Comparison of ENCODE assay signal across 12 mouse cellular contexts in the genomic region with DNA sequence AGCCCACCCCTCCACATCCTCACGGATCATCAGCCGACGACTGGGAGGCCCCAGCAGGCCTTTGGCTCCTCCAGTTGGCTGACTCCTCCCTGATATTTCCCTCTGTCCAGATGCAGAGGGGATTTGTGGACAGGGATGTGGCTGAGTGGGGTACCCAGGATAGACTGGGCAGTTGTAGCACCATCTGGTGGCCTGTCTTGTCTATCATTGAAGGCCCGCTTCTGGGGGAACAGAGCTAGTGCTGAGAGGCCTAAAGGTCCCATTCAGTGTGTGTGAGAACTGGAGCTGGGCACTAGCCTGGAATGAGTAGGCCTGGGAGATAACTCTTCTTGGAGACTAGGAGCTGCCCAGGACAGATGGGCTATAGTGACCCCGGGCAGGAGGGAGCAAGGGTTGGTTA. TPM values are rescaled to one million over a fixed set of nuclear protein-coding genes. Genes with fewer than 3 reads are reported as not detected.
DNase-seq lines count a peak whose midpoint lies in the region; ATAC-seq and TF ChIP-seq lines count a peak whose summit lies in the region.
"Had no signal": no experiment of that assay in that cellular context is flagged by ENCODE, and none has a peak within 500 bp of the region (broad histone marks: within the 10 kb centered on the region; RNA-seq: fewer than 3 reads in every experiment).

No protein-coding gene starts in this region.

- TF ChIP-seq POLR2A in ES-Bruce4 (IDR thresholded peaks at IDR 0.05; ENCODE audit: insufficient read depth, low read length), result no peak

- peak overlapping the region; percentile 93; the same call in 1 of the 2 replicates for H3K27ac ChIP-seq in left cerebral cortex, adult 2 months
- no peak overlapping the region for H3K27ac ChIP-seq in ES-Bruce4 (ENCODE audit: insufficient read depth, low read length)
- H3K27ac ChIP-seq: hindbrain, embryonic 10.5 days; limb, embryonic 12.5 days; macrophage had no signal

- peak; percentile 47 for DNase-seq in heart, postnatal 4 days
- no peak for DNase-seq in heart, adult 11 months
- DNase-seq in left cerebral cortex, adult 2 months (ENCODE audit: extremely low spot score in 1 of 2, low spot score in 2 of 2), result no peak
- DNase-seq in left cerebral cortex, adult 11 months (ENCODE audit: low spot score), result no peak
- DNase-seq in NIH3T3 (ENCODE audit: low read depth), result peak; percentile 38
- DNase-seq: cerebellum, postnatal 25 days had no signal

- TF ChIP-seq EP300 in ES-Bruce4 (IDR thresholded peaks at IDR 0.05; ENCODE audit: insufficient read depth, low read depth, low read length), result no peak

- peaks cover 11% of the 10 kb centered on the region; the same call in 1 of the 2 replicates for H3K36me3 ChIP-seq in ES-Bruce4 (ENCODE audit: control insufficient read depth, insufficient read depth, low read length, poor library complexity, severe bottlenecking)

- TF ChIP-seq CTCF in left cerebral cortex, adult 2 months (IDR thresholded peaks at IDR 0.05), result peak; percentile 33; the same call in 1 of the 2 replicates
- peak; percentile 47 for TF ChIP-seq CTCF in ES-Bruce4 (IDR thresholded peaks at IDR 0.05; ENCODE audit: low read depth, low read length)

- H3K9ac ChIP-seq in ES-Bruce4 (ENCODE audit: low read depth, poor library complexity, severe bottlenecking), result no peak overlapping the region
- H3K9ac ChIP-seq: limb, embryonic 12.5 days had no signal

- H3K4me1 ChIP-seq in ES-Bruce4 (ENCODE audit: control insufficient read depth, insufficient read depth, low read length), result no peaks in the 10 kb centered on the region

- H3K27me3 ChIP-seq in ES-Bruce4 (ENCODE audit: control insufficient read depth, insufficient read depth, low read length, poor library complexity, severe bottlenecking), result no peaks in the 10 kb centered on the region

- intact Hi-C loops in left cerebral cortex, adult 2 months (cut with DNase I), result no loop called here

- H3K9me3 ChIP-seq in ES-Bruce4 (replicated peaks; ENCODE audit: control insufficient read depth, insufficient read depth, low read length, poor library complexity, severe bottlenecking), result no peaks in the 10 kb centered on the region
- H3K9me3 ChIP-seq: hindbrain, embryonic 10.5 days; limb, embryonic 12.5 days had no signal

- no peak overlapping the region for H3K4me3 ChIP-seq in left cerebral cortex, adult 2 months
- no peak overlapping the region for H3K4me3 ChIP-seq in ES-Bruce4 (ENCODE audit: low read depth, low read length)
- H3K4me3 ChIP-seq: hindbrain, embryonic 10.5 days; limb, embryonic 12.5 days had no signal

- no peak for ATAC-seq in inflammation-experienced regulatory T-cells, adult 6 months

RNA-seq across cellular contexts. Expression of a gene that starts 4.3 kb away (rescaled TPM):
- 1 to 10 TPM; 3.7 to 4.2 TPM for total RNA-seq in heart, postnatal 4 days (2021)
- 10 to 100 TPM; 75.4 to 97.5 TPM for total RNA-seq in left cerebral cortex, adult 2 months (2021)
- polyA plus RNA-seq in ES-Bruce4 (2011; ENCODE audit: insufficient read depth, insufficient read length, low read depth, missing spikeins), result 0.25 and 0.64 TPM in 2 replicates
- polyA plus RNA-seq in inflammation-experienced regulatory T-cells, adult 6 months (2017; shearing (Covaris generic)), result 1 to 10 TPM; 6.3 to 7.7 (median 6.5) TPM

RNA-seq across cellular contexts. Expression of a gene that starts 7.1 kb away (rescaled TPM):
- total RNA-seq in heart, postnatal 4 days (2021), result 10 to 100 TPM; 33.6 to 38.4 TPM
- 100 to 1,000 TPM; 101 to 111 TPM for total RNA-seq in left cerebral cortex, adult 2 months (2021)
- 34.3 and 35.7 TPM in 2 replicates for polyA plus RNA-seq in ES-Bruce4 (2011; ENCODE audit: insufficient read depth, insufficient read length, low read depth, missing spikeins)
- polyA plus RNA-seq in inflammation-experienced regulatory T-cells, adult 6 months (2017; shearing (Covaris generic)), result 10 to 100 TPM; 16.4 to 29.7 (median 24.3) TPM

RNA-seq across cellular contexts. Expression of a gene that starts 19.1 kb away (rescaled TPM):
- total RNA-seq in heart, postnatal 4 days (2021), result 10 to 100 TPM; 20.9 to 22.2 TPM
- total RNA-seq in left cerebral cortex, adult 2 months (2021), result 1 to 10 TPM; 6.3 to 8.1 TPM
- 1.8 TPM in 2 replicates for polyA plus RNA-seq in ES-Bruce4 (2011; ENCODE audit: insufficient read depth, insufficient read length, low read depth, missing spikeins)
- not detected for polyA plus RNA-seq in inflammation-experienced regulatory T-cells, adult 6 months (2017; shearing (Covaris generic))
- total RNA-seq: monocyte, adult 5-6 weeks had no signal

RNA-seq across cellular contexts. Expression of a gene that starts 19.2 kb away (rescaled TPM):
- 10 to 100 TPM; 59.6 to 60.3 TPM for total RNA-seq in heart, postnatal 4 days (2021)
- total RNA-seq in left cerebral cortex, adult 2 months (2021), result 100 to 1,000 TPM in 1 of 2 experiments, 10 to 100 TPM in 1; 86.2 to 104 TPM
- polyA plus RNA-seq in ES-Bruce4 (2011; ENCODE audit: insufficient read depth, insufficient read length, low read depth, missing spikeins), result 64.1 and 66.0 TPM in 2 replicates
- polyA plus RNA-seq in inflammation-experienced regulatory T-cells, adult 6 months (2017; shearing (Covaris generic)), result 100 to 1,000 TPM; 110 to 199 (median 154) TPM

RNA-seq across cellular contexts. Expression of a gene that starts 22.3 kb away (rescaled TPM):
- 10 to 100 TPM; 14.4 to 14.8 TPM for total RNA-seq in heart, postnatal 4 days (2021)
- total RNA-seq in left cerebral cortex, adult 2 months (2021), result 10 to 100 TPM; 26.4 to 29.2 TPM
- 7.4 and 8.0 TPM in 2 replicates for polyA plus RNA-seq in ES-Bruce4 (2011; ENCODE audit: insufficient read depth, insufficient read length, low read depth, missing spikeins)
- polyA plus RNA-seq in inflammation-experienced regulatory T-cells, adult 6 months (2017; shearing (Covaris generic)), result 1 to 10 TPM; 4.2 to 5.1 (median 5.1) TPM

Comparison
In these comparisons a context has a peak if more than half of its experiments do, and no peak if none do; other contexts are left out.
1. DNase-seq: peak in heart, postnatal 4 days (single experiment) and NIH3T3 (single experiment); none in heart, adult 11 months (single experiment), left cerebral cortex, adult 2 months (0 of 2) and left cerebral cortex, adult 11 months (single experiment).
2. RNA of a gene that starts 4.3 kb away (total RNA-seq): 75.4 to 97.5 TPM in left cerebral cortex, adult 2 months; 3.7 to 4.2 TPM in heart, postnatal 4 days; every median in the first group is over 10 times any median in the second.